Mouse (Mus musculus): ENCODE results near the gene Fhit. TPM values are rescaled to one million over a fixed set of nuclear protein-coding genes. Genes with fewer than 3 reads are reported as not detected.
"Not testable (repeated sequence)": the region's sequence is repeated elsewhere in the genome, so short reads cannot be mapped to it uniquely, and the experiment has no call there.

Gene Fhit
- total RNA-seq, 2 experiments from 2014 or later: 0.79 to 0.95 TPM

DNA sequence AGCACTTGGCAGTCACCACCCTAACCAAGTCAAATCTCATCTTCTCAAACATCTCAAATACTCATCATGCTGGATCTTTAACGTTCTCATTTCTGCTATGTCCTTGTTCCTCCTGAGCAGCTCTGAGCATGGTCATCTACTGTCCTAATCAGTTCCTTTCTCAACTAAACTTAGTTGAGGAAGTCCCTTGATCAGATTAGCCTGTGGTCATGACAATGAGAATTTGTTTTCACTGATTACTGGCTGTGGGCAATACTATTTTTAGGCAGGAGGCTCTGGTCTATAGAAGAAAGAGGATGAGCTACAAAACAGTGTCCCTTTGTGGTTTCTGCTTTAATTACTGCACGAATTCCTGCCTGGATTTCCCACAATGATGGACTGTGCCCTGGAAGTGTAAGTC, 281.1 kb downstream of the Fhit start:
- DNase-seq: no peak
- TF ChIP-seq CTCF (IDR thresholded peaks at IDR 0.05): no peak
- H3K27ac ChIP-seq: no peak overlapping the region
- intact Hi-C loops (cut with DNase I): no loop called here
- H3K4me3 ChIP-seq: no peak overlapping the region

DNA sequence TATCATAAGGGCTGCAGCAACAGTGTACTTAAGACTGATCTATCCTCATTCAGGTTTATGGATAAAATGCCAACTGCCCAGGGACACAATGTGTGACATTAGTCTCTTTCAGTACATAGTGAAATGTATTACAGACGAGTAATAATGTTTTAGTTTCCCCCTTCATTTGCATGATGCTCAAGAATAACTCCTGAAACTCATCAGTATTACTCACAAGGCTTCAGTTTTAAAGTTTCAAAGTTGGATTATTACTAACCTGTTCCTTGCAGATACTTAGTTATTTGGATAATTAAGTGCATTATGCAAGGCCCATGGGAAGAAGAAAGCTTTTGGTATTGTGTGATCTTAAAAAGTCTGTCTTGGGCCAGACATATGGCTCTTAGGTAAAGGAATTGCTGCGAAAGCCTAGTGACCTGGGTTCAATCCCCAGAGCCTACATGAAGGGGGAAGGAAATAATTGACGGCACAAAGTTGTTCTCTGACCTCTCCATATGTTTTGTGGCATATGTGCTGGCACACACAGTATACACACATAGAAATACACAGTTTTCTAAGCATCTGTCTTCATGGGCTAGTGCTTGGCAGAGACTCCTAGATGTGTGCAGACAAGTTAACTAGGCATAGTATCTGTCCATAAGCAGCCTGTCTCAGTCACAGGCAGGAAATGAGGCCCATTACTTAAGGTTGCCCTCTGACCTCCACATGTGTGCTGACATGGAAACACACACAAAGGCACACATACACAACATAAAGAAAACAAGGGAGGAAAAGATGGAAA, 287.1 kb downstream of the Fhit start:
- Histone ChIP-seq H3K4me3 (no peak overlapping the region), H3K27ac (no peak overlapping the region)
- no peak for TF ChIP-seq CTCF (IDR thresholded peaks at IDR 0.05)
- intact Hi-C loops (cut with DNase I): no loop called here
- no peak for DNase-seq

- no peak for TF ChIP-seq CTCF (IDR thresholded peaks at IDR 0.05)
- intact Hi-C loops (cut with DNase I): no loop called here
- no peak overlapping the region for H3K4me3 ChIP-seq
- no peak overlapping the region for H3K27ac ChIP-seq
- DNase-seq: no peak
These were observed 304.2 kb downstream of the Fhit start for GRCm38 (mm10) chr14:10857606-10858005.

GRCm38 (mm10) chr14:10851936-10852335, 309.9 kb downstream of the Fhit start:
- TF ChIP-seq CTCF (IDR thresholded peaks at IDR 0.05): no peak
- H3K27ac ChIP-seq: no peak overlapping the region
- intact Hi-C loops (cut with DNase I): no loop called here
- no peak overlapping the region for H3K4me3 ChIP-seq
- no peak for DNase-seq

DNA sequence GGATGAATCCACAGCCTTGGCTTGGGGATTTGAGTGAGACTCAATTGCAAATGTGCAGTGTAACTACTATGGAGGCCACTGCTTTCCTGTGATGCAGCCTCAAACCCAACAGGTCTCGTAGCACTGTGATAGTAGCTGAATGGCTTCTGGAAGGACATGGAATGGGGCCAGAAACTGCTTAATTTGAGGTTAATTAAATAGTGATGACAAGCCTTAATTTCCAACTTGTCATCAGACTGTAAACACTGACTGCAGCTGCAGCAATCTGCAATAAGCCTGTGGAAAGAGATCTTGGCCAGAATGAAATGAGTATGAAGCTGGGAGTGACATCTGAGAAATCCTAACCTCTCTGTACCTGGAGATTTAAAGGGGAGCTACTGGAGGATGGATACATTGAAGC, 325.8 kb downstream of the Fhit start:
- TF ChIP-seq CTCF (IDR thresholded peaks at IDR 0.05): no peak
- Histone ChIP-seq H3K4me3 (no peak overlapping the region), H3K27ac (no peak overlapping the region)
- intact Hi-C loops (cut with DNase I): no loop called here
- DNase-seq: no peak

DNA sequence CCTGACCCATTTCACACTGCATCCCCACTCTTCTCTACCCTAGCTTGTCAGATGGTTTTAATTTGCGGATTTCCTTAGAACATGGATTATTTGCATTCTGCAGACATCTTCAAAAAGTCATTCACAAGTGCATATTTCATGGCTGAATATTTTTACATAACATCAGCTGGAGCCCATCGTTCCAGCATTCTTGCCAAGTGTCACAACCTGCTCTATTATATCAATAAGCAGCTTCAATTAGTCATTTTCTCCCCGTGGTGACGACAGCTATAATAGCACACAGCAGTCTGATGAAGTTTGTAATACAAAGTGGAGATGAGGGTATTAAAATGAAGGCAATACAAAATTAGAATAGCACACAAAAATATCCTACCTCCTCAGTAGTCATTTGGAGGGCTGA, 337.0 kb downstream of the Fhit start:
- Histone ChIP-seq H3K27ac (no peak overlapping the region), H3K4me3 (no peak overlapping the region)
- DNase-seq: no peak
- no peak for TF ChIP-seq CTCF (IDR thresholded peaks at IDR 0.05)
- intact Hi-C loops (cut with DNase I): no loop called here

GRCm38 (mm10) chr14:10813551-10813950, 348.3 kb downstream of the Fhit start:
- no peak for TF ChIP-seq CTCF (IDR thresholded peaks at IDR 0.05)
- intact Hi-C loops (cut with DNase I): no loop called here
- no peak overlapping the region for H3K27ac ChIP-seq
- DNase-seq: no peak
- H3K4me3 ChIP-seq: no peak overlapping the region

DNA sequence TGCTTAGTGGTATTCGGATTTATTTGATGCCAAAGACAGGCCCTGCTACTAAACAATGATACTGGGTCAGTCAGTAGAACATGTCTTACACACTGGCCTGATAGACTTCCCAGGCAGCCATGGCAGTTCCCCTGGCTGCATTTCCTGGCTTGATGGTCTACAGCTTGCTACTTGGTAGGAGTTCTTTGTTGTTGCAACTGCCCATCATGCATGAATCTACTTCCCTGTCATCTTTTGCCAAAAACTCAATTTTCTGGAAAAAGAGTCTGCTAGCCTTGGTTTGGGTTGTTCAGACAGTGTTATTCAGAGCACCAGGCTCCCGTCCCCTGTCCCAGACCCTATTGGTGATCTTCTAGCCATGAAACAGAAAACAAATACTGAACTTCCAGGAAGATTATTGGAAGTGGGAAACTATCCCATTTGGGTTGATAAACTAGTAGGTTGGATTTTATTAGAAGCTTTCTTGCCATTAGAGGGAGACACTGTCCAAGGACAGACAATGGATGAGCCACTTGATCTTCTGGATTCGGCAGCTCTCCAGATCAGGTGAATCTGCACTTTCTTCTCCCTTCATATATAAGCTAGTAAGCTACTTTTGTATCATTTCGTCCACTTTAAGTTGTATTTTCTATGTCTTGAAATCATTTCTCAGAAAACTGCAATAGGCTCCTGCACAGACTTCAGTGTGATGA, 363.2 kb downstream of the Fhit start:
- Histone ChIP-seq H3K4me3 (no peak overlapping the region), H3K27ac (no peak overlapping the region)
- no peak for DNase-seq
- intact Hi-C loops (cut with DNase I): no loop called here
- no peak for TF ChIP-seq CTCF (IDR thresholded peaks at IDR 0.05)

- Histone ChIP-seq H3K4me3 (no peak overlapping the region), H3K27ac (no peak overlapping the region)
- DNase-seq: no peak
- intact Hi-C loops (cut with DNase I): no loop called here
- TF ChIP-seq CTCF (IDR thresholded peaks at IDR 0.05): no peak
These were observed 364.2 kb downstream of the Fhit start for GRCm38 (mm10) chr14:10797595-10797994.

GRCm38 (mm10) chr14:10795498-10796075, 366.2 kb downstream of the Fhit start:
- Histone ChIP-seq H3K4me3 (no peak overlapping the region), H3K27ac (no peak overlapping the region)
- DNase-seq: no peak
- intact Hi-C loops (cut with DNase I): no loop called here
- no peak for TF ChIP-seq CTCF (IDR thresholded peaks at IDR 0.05)

DNA sequence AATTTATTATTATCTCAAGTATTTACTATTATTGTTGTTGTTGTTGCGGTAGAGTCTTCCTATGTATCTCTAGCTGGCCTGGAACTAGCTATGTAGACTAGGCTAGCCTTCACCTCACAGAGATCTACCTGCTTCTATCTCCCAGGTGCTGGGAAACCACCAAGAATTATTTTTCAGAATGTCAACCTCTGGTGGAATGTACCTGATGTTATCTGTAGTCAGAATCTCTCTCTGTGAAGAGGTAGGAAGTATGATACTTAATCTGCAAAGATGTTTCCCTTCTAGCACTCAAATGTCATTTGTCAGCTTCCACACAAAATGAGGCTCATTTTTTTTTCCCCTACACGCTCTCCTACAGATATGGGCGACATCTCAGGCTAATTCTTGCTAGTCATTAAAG, 377.9 kb downstream of the Fhit start:
- no peak for TF ChIP-seq CTCF (IDR thresholded peaks at IDR 0.05)
- no peak for DNase-seq
- Histone ChIP-seq H3K27ac (no peak overlapping the region), H3K4me3 (no peak overlapping the region)
- intact Hi-C loops (cut with DNase I): no loop called here

GRCm38 (mm10) chr14:10778721-10779120, 383.1 kb downstream of the Fhit start:
- H3K4me3 ChIP-seq: no peak overlapping the region
- no peak for DNase-seq
- no peak overlapping the region for H3K27ac ChIP-seq
- intact Hi-C loops (cut with DNase I): no loop called here
- no peak for TF ChIP-seq CTCF (IDR thresholded peaks at IDR 0.05)

DNA sequence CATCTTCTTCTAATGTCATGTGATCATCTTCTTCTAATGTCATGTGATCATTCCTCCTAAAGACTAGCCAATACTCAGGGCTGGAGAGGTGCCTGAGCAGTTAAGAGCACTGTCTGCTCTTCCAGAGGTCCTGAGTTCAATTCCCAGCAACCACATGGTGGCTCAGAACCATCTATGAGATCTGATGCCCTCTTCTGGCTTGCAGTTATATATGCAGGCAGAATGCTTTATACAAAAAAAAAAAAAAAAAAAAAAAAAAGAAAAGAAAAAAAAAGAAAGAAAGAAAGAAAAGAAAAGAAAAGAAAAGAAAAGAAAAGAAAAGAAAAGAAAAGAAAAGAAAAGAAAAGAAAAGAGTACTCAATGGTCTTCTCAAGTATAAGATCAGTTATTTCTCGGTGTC, 407.0 kb downstream of the Fhit start:
- H3K27ac ChIP-seq; DNase-seq; intact Hi-C loops (cut with DNase I); H3K4me3 ChIP-seq: not testable (repeated sequence)
